Mouse (Mus musculus): Measurements from ENCODE around the gene Cfap20. TPM values are rescaled to one million over a fixed set of nuclear protein-coding genes. Genes with fewer than 3 reads are reported as not detected.

The Cfap20 gene
- total and polyA plus RNA-seq, 2 experiments from 2014 or later, result 72.3 to 127 TPM

DNA sequence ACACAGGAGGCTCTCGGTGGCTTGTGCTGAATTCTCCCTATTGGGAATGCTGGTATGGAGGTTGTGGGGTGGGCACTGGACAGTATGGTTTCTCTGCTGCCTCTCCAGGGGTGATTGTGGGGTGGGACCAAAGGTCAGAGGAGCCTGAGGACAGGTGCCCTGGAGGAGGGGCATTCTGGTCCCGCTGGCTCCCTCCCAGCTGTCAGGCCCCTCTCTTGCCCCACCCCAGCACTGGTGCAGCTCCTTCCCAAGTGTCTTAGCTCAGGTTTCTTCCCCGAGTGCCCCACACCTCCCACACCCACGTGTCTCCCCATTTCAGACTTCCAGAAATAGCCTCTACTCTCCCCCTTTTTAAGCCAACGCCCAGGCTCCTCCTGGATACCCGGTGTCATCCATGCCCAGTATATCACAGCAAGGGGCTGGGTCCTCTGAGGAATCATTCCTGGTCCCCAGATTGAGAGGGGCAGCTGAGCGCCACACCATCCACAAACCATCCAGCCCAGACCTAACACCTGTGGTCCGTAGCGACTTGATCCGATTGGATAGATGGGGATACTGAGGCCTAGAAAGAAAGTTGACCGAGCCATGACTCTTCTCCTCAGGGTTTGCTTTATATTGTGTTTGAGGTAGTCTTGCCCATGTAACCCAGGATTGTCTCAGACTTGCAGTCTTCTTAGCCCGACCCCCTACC is 58.2 kb downstream of the Cfap20 start:
- H3K4me2 ChIP-seq (ENCODE audit: low read depth, low read length), result no peak overlapping the region
- H3K9ac ChIP-seq (replicated peaks; ENCODE audit: low read length), result no peak overlapping the region
- H3K9me3 ChIP-seq (ENCODE audit: low read length), result no peaks in the 10 kb centered on the region
- peaks cover 3% of the 10 kb centered on the region; the same call in 1 of the 2 replicates for H3K36me3 ChIP-seq (ENCODE audit: insufficient read depth, low read length)
- TF ChIP-seq CTCF (IDR thresholded peaks at IDR 0.05; ENCODE audit: low read depth), result no peak
- H3K27me3 ChIP-seq (ENCODE audit: insufficient read depth, low read length), result no peaks in the 10 kb centered on the region
- H3K4me3 ChIP-seq (ENCODE audit: low read length), result no peak overlapping the region
- no peak for DNase-seq (ENCODE audit: low spot score)
- no peak for ATAC-seq
- H3K27ac ChIP-seq, result peak overlapping the region; percentile 3; the same call in 1 of the 2 replicates
- H3K4me1 ChIP-seq (ENCODE audit: insufficient read depth, low read length), result no peaks in the 10 kb centered on the region
- 89% methylated on average over 12 of the region's 12 CpGs for WGBS

DNA sequence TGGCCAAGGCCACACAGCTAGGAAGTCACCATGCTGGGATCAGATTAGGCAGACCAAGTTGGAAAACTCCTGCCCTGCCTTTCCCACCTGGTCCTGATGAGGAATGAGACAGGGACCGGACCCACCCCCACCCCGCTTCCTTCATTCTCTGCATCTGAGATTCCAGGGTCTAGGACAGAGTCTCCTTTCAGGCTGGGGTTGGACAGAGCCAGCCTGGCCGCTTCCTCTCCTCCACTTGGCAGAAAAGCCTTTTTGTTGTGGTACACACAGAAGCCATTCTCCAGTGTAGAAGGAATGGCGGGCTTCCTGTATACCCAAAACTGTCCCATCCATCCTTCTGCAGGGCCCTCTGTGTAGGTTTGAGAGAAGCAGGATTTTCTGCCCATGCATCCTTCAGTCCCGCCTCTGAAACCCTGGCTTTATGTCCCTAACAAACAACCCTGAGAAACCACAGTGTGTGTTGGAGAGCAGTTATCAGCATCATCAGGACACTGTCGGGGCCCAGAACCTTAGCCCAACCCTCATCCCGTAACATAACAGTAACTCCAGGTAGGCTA is 59.2 kb downstream of the Cfap20 start:
- 83% methylated on average over 7 of the region's 7 CpGs for WGBS
- no peak overlapping the region for H3K9ac ChIP-seq (replicated peaks; ENCODE audit: low read length)
- ATAC-seq (peak; percentile 55), DNase-seq (ENCODE audit: low spot score) (peak; percentile 22)
- no peaks in the 10 kb centered on the region for H3K4me1 ChIP-seq (ENCODE audit: insufficient read depth, low read length)
- H3K36me3 ChIP-seq (ENCODE audit: insufficient read depth, low read length), result peaks cover 9% of the 10 kb centered on the region; the same call in 1 of the 2 replicates
- H3K4me2 ChIP-seq (ENCODE audit: low read depth, low read length), result no peak overlapping the region
- H3K27ac ChIP-seq, result 0 out of 2 replicates have a peak overlapping the region, but pooled peaks have one; percentile 6
- H3K4me3 ChIP-seq (ENCODE audit: low read length), result no peak overlapping the region
- no peak for TF ChIP-seq CTCF (IDR thresholded peaks at IDR 0.05; ENCODE audit: low read depth)
- no peaks in the 10 kb centered on the region for H3K9me3 ChIP-seq (ENCODE audit: low read length)
- H3K27me3 ChIP-seq (ENCODE audit: insufficient read depth, low read length), result no peaks in the 10 kb centered on the region

DNA sequence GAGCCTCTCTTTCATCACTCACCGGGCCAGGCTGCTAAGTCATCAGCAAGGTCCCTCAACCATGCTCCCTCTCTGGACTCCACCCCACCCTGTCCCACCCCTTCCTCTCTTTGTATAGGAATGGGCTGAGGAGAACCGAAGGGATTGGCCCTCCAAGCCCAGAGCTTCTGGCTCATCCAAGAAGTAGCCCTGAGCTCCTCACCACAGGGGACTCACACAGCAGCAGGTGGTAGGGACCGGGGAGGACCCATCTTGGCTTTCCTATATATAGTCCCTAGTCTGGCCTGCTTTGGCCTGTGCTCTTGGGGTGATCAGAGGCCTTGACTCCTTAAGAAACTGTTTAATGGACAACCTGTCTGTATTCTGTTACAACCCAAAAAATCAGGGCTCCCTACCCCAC is 60.2 kb downstream of the Cfap20 start:
- no peak for ATAC-seq
- no peaks in the 10 kb centered on the region for H3K27me3 ChIP-seq (ENCODE audit: insufficient read depth, low read length)
- no peak overlapping the region for H3K4me2 ChIP-seq (ENCODE audit: low read depth, low read length)
- no peak for DNase-seq (ENCODE audit: low spot score)
- WGBS, result 84% methylated on average over 3 of the region's 3 CpGs
- no peaks in the 10 kb centered on the region for H3K4me1 ChIP-seq (ENCODE audit: insufficient read depth, low read length)
- no peaks in the 10 kb centered on the region for H3K9me3 ChIP-seq (ENCODE audit: low read length)
- H3K36me3 ChIP-seq (ENCODE audit: insufficient read depth, low read length), result peaks cover 9% of the 10 kb centered on the region; the same call in 1 of the 2 replicates
- H3K4me3 ChIP-seq (ENCODE audit: low read length), result no peak overlapping the region
- no peak overlapping the region for H3K9ac ChIP-seq (replicated peaks; ENCODE audit: low read length)
- no peak for TF ChIP-seq CTCF (IDR thresholded peaks at IDR 0.05; ENCODE audit: low read depth)
- H3K27ac ChIP-seq, result no peak overlapping the region

DNA sequence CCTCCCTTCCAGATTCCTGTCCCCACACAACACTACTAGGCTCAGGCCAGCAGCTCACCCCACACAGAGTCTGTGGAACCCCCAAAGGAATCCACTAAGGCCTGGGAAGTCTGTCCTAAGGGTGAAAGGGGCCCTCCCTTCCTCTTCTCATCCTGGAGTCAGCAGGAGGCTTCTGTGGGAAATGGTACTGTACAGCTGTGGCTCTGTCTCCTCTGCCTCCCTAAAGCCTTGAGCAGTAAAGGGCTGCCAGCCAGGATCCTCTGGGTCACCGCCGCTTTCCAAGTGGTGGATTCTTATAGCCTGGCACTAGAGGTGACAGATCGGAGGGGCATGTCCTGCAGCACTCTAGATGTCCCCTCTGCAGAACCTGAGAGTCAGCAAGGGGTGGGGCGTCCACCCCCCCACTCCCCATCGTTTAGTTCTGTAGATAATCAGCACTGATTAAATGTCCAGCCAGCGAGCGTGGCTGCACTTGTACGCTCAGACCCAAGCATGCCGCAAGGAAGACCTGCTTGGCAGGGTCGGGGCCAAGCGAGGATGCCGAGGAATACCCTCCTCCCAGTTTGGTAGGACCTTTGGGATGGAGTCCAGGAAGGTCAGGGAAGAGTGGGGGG is 61.2 kb downstream of the Cfap20 start:
- no peak overlapping the region for H3K4me3 ChIP-seq (ENCODE audit: low read length)
- peaks cover 9% of the 10 kb centered on the region; the same call in 1 of the 2 replicates for H3K36me3 ChIP-seq (ENCODE audit: insufficient read depth, low read length)
- no peaks in the 10 kb centered on the region for H3K4me1 ChIP-seq (ENCODE audit: insufficient read depth, low read length)
- TF ChIP-seq CTCF (IDR thresholded peaks at IDR 0.05; ENCODE audit: low read depth), result no peak
- 84% methylated on average over 12 of the region's 12 CpGs for WGBS
- DNase-seq (ENCODE audit: low spot score) (no peak), ATAC-seq (no peak)
- H3K27ac ChIP-seq, result no peak overlapping the region
- no peaks in the 10 kb centered on the region for H3K27me3 ChIP-seq (ENCODE audit: insufficient read depth, low read length)
- H3K9me3 ChIP-seq (ENCODE audit: low read length), result no peaks in the 10 kb centered on the region
- no peak overlapping the region for H3K9ac ChIP-seq (replicated peaks; ENCODE audit: low read length)
- no peak overlapping the region for H3K4me2 ChIP-seq (ENCODE audit: low read depth, low read length)

Other genes with a start within 250 kb of the Cfap20 start
- gene Kifc3, start 232.1 kb downstream of the Cfap20 start, total RNA-seq (2014; rRNA removed), result 50.2 and 50.9 TPM in 2 replicates
- 26.6 and 29.0 TPM in 2 replicates for gene Kifc3, start 232.1 kb downstream of the Cfap20 start, polyA plus RNA-seq (2015; fragmentation: Nextera tagmentation; extraction: Ambion mirVana)
- gene Cngb1, start 128.3 kb downstream of the Cfap20 start, total RNA-seq (2014; rRNA removed), result 0.52 and 0.83 TPM in 2 replicates
- gene Cngb1, start 128.3 kb downstream of the Cfap20 start, polyA plus RNA-seq (2015; fragmentation: Nextera tagmentation; extraction: Ambion mirVana), result 1.2 and 1.7 TPM in 2 replicates
- gene Tepp, start 124.3 kb downstream of the Cfap20 start, total RNA-seq (2014; rRNA removed), result 1.4 TPM in 1 of 2 replicates, not detected in the other
- 3.1 and 3.7 TPM in 2 replicates for gene Tepp, start 124.3 kb downstream of the Cfap20 start, polyA plus RNA-seq (2015; fragmentation: Nextera tagmentation; extraction: Ambion mirVana)
- 18.3 and 21.0 TPM in 2 replicates for gene Zfp319, start 102.9 kb downstream of the Cfap20 start, total RNA-seq (2014; rRNA removed)
- 9.2 and 10.5 TPM in 2 replicates for gene Zfp319, start 102.9 kb downstream of the Cfap20 start, polyA plus RNA-seq (2015; fragmentation: Nextera tagmentation; extraction: Ambion mirVana)
- gene Usb1, start 102.6 kb downstream of the Cfap20 start, total RNA-seq (2014; rRNA removed), result 22.8 and 68.5 TPM in 2 replicates
- gene Usb1, start 102.6 kb downstream of the Cfap20 start, polyA plus RNA-seq (2015; fragmentation: Nextera tagmentation; extraction: Ambion mirVana), result 25.6 and 25.9 TPM in 2 replicates
- gene Mmp15, start 82.6 kb downstream of the Cfap20 start, total RNA-seq (2014; rRNA removed), result 72.9 and 80.6 TPM in 2 replicates
- gene Mmp15, start 82.6 kb downstream of the Cfap20 start, polyA plus RNA-seq (2015; fragmentation: Nextera tagmentation; extraction: Ambion mirVana), result 14.0 and 14.2 TPM in 2 replicates
- 17.5 and 25.3 TPM in 2 replicates for gene Csnk2a2, start 55.2 kb upstream of the Cfap20 start, total RNA-seq (2014; rRNA removed)
- 7.8 and 9.3 TPM in 2 replicates for gene Csnk2a2, start 55.2 kb upstream of the Cfap20 start, polyA plus RNA-seq (2015; fragmentation: Nextera tagmentation; extraction: Ambion mirVana)
- gene Ccdc113, start 99.2 kb upstream of the Cfap20 start, total RNA-seq (2014; rRNA removed), result 0.78 and 1.0 TPM in 2 replicates
- gene Ccdc113, start 99.2 kb upstream of the Cfap20 start, polyA plus RNA-seq (2015; fragmentation: Nextera tagmentation; extraction: Ambion mirVana), result 3.2 and 5.0 TPM in 2 replicates
- not detected in 2 replicates for gene Prss54, start 141.5 kb upstream of the Cfap20 start, total RNA-seq (2014; rRNA removed)
- not detected in 2 replicates for gene Prss54, start 141.5 kb upstream of the Cfap20 start, polyA plus RNA-seq (2015; fragmentation: Nextera tagmentation; extraction: Ambion mirVana)
- gene Gins3, start 198.6 kb upstream of the Cfap20 start, total RNA-seq (2014; rRNA removed), result 2.9 and 4.4 TPM in 2 replicates
- 5.1 and 5.9 TPM in 2 replicates for gene Gins3, start 198.6 kb upstream of the Cfap20 start, polyA plus RNA-seq (2015; fragmentation: Nextera tagmentation; extraction: Ambion mirVana)
- 936 and 1,043 TPM in 2 replicates for gene Ndrg4, start 242.1 kb upstream of the Cfap20 start, total RNA-seq (2014; rRNA removed)
- gene Ndrg4, start 242.1 kb upstream of the Cfap20 start, polyA plus RNA-seq (2015; fragmentation: Nextera tagmentation; extraction: Ambion mirVana), result 683 and 722 TPM in 2 replicates

Measured in hindbrain, postnatal 0 days (tissue).